Mouse (Mus musculus) layer of hippocampus, postnatal 14 days (tissue): Measurements from ENCODE around the gene Olfr462. TPM values are rescaled to one million over a fixed set of nuclear protein-coding genes. Genes with fewer than 3 reads are reported as not detected.
"Not testable (repeated sequence)": the region's sequence is repeated elsewhere in the genome, so short reads cannot be mapped to it uniquely, and the experiment has no call there.

Experiments used
- DNase-seq, 2 experiments: peaks; one replicate each; pipeline ENCODE4 v3.0.0; 2021 to 2022; ENCODE audit warnings: low spot score in 2 of 2, mixed read lengths in 1 of 2
- long read RNA-seq, 2 experiments: library from polyadenylated mRNA; stranded (forward); transcript quantifications; one replicate each; pipeline ENCODE4 v2.0.0; 2021
- total RNA-seq, 2 experiments: library from RNA; stranded (reverse); gene quantifications; 2 replicates each; pipeline ENCODE4 v1.2.3; 2021

Gene Olfr462
- total RNA-seq, result not detected
- long read RNA-seq, experiment 1, result 0 reads
- long read RNA-seq, experiment 2, result 0 reads

GRCm38 (mm10) chr11:87892168-87892567 is at the start of gene Olfr462:
TSS of gene Olfr462 (minus strand) at chr11:87892268.
- DNase-seq, result no peak

GRCm38 (mm10) chr11:87935467-87935866 is 43.4 kb upstream of the Olfr462 start:
- DNase-seq, result no peak

- DNase-seq, result no peak
Observed at GRCm38 (mm10) chr11:87933731-87934130, 41.7 kb upstream of the Olfr462 start.

GRCm38 (mm10) chr11:87930348-87930747 is 38.3 kb upstream of the Olfr462 start:
- no peak for DNase-seq

GRCm38 (mm10) chr11:87920966-87921365 is 28.9 kb upstream of the Olfr462 start, which contains the start of gene Olfr464:
TSS of gene Olfr464 (minus strand) at chr11:87920967.
- no peak for DNase-seq

GRCm38 (mm10) chr11:87920301-87920700 is 28.2 kb upstream of the Olfr462 start:
- DNase-seq, result no peak

- DNase-seq, result no peak
Observed at GRCm38 (mm10) chr11:87916005-87916404, 23.9 kb upstream of the Olfr462 start.

GRCm38 (mm10) chr11:87904331-87904730 is 12.3 kb upstream of the Olfr462 start:
- DNase-seq, result no peak

GRCm38 (mm10) chr11:87897287-87897686 is 5.2 kb upstream of the Olfr462 start, which contains the start of gene Olfr463:
TSS of gene Olfr463 (minus strand) at chr11:87897387.
- no peak for DNase-seq

GRCm38 (mm10) chr11:87884856-87885255 is 7.2 kb downstream of the Olfr462 start:
- no peak for DNase-seq

- no peak for DNase-seq
Observed at GRCm38 (mm10) chr11:87883493-87883892, 8.6 kb downstream of the Olfr462 start.

GRCm38 (mm10) chr11:87881714-87882113 is 10.4 kb downstream of the Olfr462 start:
- no peak for DNase-seq

- no peak for DNase-seq
Observed at GRCm38 (mm10) chr11:87879826-87880225, 12.2 kb downstream of the Olfr462 start.

GRCm38 (mm10) chr11:87875436-87875835 is 16.6 kb downstream of the Olfr462 start, which contains the start of gene Epx:
TSS of gene Epx (minus strand) at chr11:87875536.
- DNase-seq, result no peak

GRCm38 (mm10) chr11:87871766-87872165 is 20.3 kb downstream of the Olfr462 start:
- no peak for DNase-seq

GRCm38 (mm10) chr11:87870096-87870495 is 22.0 kb downstream of the Olfr462 start:
- DNase-seq, result no peak

GRCm38 (mm10) chr11:87866891-87867290 is 25.2 kb downstream of the Olfr462 start:
- DNase-seq, result not testable (repeated sequence)

GRCm38 (mm10) chr11:87862805-87863204 is 29.3 kb downstream of the Olfr462 start:
- DNase-seq, result no peak

GRCm38 (mm10) chr11:87860426-87860825 is 31.6 kb downstream of the Olfr462 start:
- DNase-seq, result no peak

- DNase-seq, result no peak
Observed at GRCm38 (mm10) chr11:87859273-87859672, 32.8 kb downstream of the Olfr462 start.

GRCm38 (mm10) chr11:87854550-87854949 is 37.5 kb downstream of the Olfr462 start:
- no peak for DNase-seq

- DNase-seq, result peak; percentile 15 to 50
Observed at GRCm38 (mm10) chr11:87853597-87853954, 38.5 kb downstream of the Olfr462 start.
